Mouse (Mus musculus): ENCODE data around the gene Tlr5.

Gene Tlr5

GRCm38 (mm10) chr1:182954287-182955046, at the start of gene Tlr5:
Gene Tlr5 (plus strand): TSS chr1:182954788.
- DNase-seq (ENCODE audit: low spot score) = no peak

- no peak for DNase-seq (ENCODE audit: low spot score)
Observed at GRCm38 (mm10) chr1:182905669-182906068, 48.9 kb upstream of the Tlr5 start.

DNA sequence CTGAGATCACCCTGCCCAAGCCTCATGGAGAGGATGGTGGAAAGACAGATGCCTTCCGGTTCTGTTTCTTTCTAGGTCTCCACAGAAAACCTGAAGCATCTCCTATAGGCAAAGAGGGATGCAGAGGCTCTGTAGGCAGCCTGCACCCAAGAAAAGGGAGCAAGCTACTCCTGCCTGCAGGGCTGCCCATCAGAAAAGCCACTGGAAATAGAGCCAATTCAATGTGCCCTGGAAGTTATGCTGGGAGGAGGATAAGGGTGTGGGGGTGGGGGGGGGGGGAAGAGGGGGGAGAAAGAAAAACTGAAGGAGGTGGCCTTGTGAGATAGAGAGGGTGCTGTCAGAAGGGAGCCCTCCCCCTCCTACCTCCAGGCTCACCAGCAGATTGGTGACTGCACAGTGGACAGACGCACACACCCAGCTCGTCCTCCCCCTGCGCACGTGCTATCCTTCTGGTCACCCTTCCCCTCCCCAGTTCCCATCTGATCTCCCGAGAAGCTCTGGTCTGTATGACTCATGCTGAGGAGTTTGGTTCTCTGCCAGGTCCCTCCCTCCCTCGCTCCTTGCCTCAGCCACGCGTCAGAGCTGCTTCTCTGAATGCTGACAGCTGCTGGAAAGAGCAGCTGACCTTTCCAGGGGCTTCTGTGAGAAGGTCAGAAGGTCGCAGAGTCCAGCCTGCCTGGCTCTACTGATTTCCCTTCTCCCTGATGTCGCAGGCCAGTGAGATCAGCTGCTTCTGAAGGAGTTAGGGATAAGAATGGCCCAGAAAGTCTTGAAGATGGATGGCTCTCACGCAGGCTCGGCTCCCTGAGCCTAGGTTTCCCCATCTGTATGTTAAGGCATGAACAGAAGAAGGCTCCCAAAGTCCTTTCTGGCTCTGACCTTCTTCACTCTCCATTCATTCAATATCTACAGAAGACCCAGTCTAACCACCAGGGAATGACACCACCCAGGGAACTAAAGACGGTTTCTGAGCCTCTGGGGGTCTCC, 46.2 kb upstream of the Tlr5 start:
- no peak for DNase-seq (ENCODE audit: low spot score)

- no peak for DNase-seq (ENCODE audit: low spot score)
Observed at GRCm38 (mm10) chr1:182909066-182909465, 45.5 kb upstream of the Tlr5 start.

- no peak for DNase-seq (ENCODE audit: low spot score)
Observed at GRCm38 (mm10) chr1:182909596-182909995, 45.0 kb upstream of the Tlr5 start.

GRCm38 (mm10) chr1:182912591-182912990, 42.0 kb upstream of the Tlr5 start:
- DNase-seq (ENCODE audit: low spot score) = no peak

- no peak for DNase-seq (ENCODE audit: low spot score)
Observed at GRCm38 (mm10) chr1:182914121-182914908, 40.3 kb upstream of the Tlr5 start.

DNA sequence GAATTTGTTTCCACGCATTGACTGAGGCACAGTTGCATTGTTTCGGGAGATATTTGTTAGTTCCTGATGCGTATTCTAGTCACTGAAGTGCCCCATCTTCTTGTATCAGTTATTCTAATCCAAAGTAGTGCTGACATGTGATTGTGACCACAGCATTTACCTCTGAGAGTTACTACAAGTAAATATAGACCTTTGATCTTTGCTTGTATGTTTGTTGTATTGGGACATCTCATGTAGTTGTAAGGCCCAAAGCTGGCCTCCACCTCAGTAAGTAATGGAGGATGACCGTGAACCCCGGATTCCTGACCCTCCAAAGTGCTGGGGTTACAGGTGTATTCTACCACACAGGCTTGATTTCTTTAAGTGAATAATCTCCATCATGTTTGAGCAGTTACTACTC, 38.4 kb upstream of the Tlr5 start:
- no peak for DNase-seq (ENCODE audit: low spot score)

GRCm38 (mm10) chr1:182918718-182919346, 35.8 kb upstream of the Tlr5 start:
- no peak for DNase-seq (ENCODE audit: low spot score)

GRCm38 (mm10) chr1:182922824-182923223, 31.8 kb upstream of the Tlr5 start:
- no peak for DNase-seq (ENCODE audit: low spot score)

DNA sequence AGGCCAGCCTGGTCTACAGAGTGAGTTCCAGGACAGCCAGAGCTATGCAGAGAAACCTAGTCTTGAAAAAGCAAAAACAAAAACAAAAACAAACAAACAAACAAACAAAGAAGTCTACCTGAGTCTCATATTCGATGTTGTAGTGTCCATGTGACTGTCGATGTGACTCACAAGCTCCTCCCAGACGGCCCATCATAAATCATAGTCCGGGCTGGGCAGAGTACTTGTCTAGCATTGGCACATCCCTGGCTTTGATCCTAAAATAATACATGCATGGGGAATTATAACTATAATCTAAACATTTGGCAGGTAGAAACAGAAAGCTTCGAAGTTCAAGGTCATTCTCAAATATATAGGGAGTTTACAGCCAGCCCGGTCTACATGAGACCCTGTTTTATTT, 28.1 kb upstream of the Tlr5 start:
- DNase-seq (ENCODE audit: low spot score) = no peak

DNA sequence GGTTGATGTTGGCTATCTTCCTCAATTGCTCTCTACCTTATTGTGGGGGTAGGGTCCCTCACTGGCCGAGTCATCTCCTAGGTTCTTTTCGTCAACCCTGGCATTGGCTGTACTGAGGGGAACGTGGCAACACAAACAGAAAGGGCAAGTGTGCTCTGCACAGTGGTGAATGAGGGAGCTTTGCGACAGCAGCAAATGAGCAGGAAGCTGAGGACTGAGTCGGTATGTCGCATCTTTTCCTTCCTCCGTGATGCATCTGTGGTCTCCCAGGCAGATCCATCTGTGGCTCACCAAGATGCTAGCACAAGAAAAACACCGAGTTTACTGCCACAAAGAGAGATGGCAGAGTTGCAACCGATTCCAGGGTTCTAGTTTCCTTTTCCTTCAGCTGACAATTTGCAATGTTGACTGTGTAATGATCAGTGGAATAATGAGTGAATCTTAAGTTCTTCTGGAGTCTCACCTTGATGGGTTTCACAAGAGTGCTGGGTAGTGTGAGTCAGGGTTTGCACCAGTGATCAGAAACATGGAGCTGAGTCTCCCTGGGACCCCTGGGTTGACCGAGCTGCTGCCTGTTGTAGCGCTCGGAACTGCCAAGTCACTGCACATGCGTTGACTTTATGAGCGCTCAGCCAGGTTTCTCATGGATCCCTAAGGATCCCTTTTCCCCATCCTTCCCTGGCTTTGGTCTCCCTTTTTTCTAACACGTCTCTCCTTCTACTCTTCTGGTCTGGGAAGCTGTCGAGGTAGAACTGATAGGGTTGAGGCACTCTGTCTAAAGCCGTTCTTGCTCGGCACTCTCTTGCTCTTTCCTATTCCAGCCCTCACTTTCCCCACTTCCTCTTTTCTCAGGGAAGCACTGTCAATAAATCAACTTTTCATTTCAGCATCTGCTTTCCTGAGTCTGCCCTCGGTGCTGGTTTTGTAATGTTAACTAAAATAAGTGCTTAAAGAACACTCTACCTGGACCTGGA, 26.4 kb upstream of the Tlr5 start:
- no peak for DNase-seq (ENCODE audit: low spot score)

- DNase-seq (ENCODE audit: low spot score) = no peak
Observed at GRCm38 (mm10) chr1:182935469-182935868, 19.1 kb upstream of the Tlr5 start.

- no peak for DNase-seq (ENCODE audit: low spot score)
Observed at GRCm38 (mm10) chr1:182937486-182938120, 17.0 kb upstream of the Tlr5 start.

DNA sequence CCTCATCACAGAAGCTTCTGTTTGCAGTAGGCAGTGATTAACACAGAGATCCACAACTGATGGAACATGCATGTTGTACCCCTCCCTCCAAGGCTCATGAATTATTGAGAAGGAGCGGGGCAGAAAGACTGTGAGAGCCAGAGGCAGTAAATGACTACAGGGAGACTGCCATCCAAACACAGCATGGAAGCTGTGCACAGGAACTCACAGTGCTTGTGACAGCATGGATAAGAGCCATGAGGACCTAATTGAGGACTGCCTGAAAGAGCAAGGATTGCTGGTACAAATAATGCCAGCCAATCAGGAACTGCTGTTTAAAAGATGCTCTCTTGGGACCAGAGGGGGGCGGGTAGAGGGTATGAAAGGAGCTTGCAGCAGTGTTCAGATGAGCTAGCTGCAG, 12.7 kb upstream of the Tlr5 start:
- DNase-seq (ENCODE audit: low spot score) = no peak

GRCm38 (mm10) chr1:182943911-182944310, 10.7 kb upstream of the Tlr5 start:
- DNase-seq (ENCODE audit: low spot score) = no peak

- no peak for DNase-seq (ENCODE audit: low spot score)
Observed at GRCm38 (mm10) chr1:182944638-182945037, 9.9 kb upstream of the Tlr5 start.

- no peak for DNase-seq (ENCODE audit: low spot score)
Observed at GRCm38 (mm10) chr1:182945561-182945960, 9.0 kb upstream of the Tlr5 start.

DNA sequence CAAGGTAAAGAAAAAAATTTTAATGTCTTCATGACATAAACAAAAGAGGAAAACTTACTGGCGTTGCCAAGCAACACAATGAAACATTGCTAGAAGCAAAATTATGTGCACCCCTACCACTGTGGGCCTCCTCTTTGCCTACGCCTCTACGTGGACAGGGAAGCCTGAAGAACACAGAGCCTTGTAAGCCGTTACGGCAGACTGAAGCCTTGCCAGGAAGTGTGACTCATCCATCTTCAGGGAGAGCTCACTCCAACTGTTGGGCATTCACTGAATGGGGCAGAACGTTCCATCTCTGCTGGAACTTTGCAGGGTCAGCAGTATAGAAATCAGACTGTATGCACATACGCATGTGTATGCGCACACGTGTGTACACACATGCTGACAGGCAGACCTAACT, 3.3 kb upstream of the Tlr5 start:
- DNase-seq (ENCODE audit: low spot score) = no peak

GRCm38 (mm10) chr1:182953165-182953564, 1.4 kb upstream of the Tlr5 start:
- DNase-seq (ENCODE audit: low spot score) = no peak

All from T-cell, adult 2 months (primary cell).